Mouse (Mus musculus) right cerebral cortex, postnatal 4 days (tissue): ENCODE results near the gene Itga10.
"Not testable (repeated sequence)": the region's sequence is repeated elsewhere in the genome, so short reads cannot be mapped to it uniquely, and the experiment has no call there.

Experiments used
- DNase-seq: peaks from one replicate; pipeline ENCODE4 v3.0.0-alpha.2; 2022

The Itga10 gene

GRCm38 (mm10) chr3:96645018-96645649 lies at the start of gene Itga10:
TSS of gene Itga10 (plus strand) at chr3:96645584.
- DNase-seq: peak; percentile 45

GRCm38 (mm10) chr3:96595661-96596060 lies 49.7 kb upstream of the Itga10 start:
- no peak for DNase-seq

GRCm38 (mm10) chr3:96596228-96596707 lies 49.1 kb upstream of the Itga10 start, which contains the start of gene Ankrd34a:
TSS of gene Ankrd34a (plus strand) at chr3:96596636.
- peak; percentile 76 for DNase-seq

GRCm38 (mm10) chr3:96596855-96597254 lies 48.5 kb upstream of the Itga10 start:
- DNase-seq: peak; percentile 45

- DNase-seq: peak; percentile 52
Measured at GRCm38 (mm10) chr3:96597435-96597891, 47.9 kb upstream of the Itga10 start.

GRCm38 (mm10) chr3:96598156-96599068 lies 47.0 kb upstream of the Itga10 start:
- peak; percentile 63 for DNase-seq

GRCm38 (mm10) chr3:96599069-96599393 lies 46.4 kb upstream of the Itga10 start:
- DNase-seq: no peak

GRCm38 (mm10) chr3:96599411-96599810 lies 46.0 kb upstream of the Itga10 start:
- DNase-seq: no peak

- DNase-seq: peak; percentile 86
Measured at GRCm38 (mm10) chr3:96600639-96601250, 44.6 kb upstream of the Itga10 start, which contains the start of gene Lix1l. TSS of gene Lix1l (plus strand) at chr3:96601149.

GRCm38 (mm10) chr3:96601251-96601787 lies 44.1 kb upstream of the Itga10 start:
- DNase-seq: peak; percentile 67

- peak; percentile 35 for DNase-seq
Measured at GRCm38 (mm10) chr3:96601941-96602703, 43.3 kb upstream of the Itga10 start.

GRCm38 (mm10) chr3:96602704-96603084 lies 42.7 kb upstream of the Itga10 start:
- no peak for DNase-seq

GRCm38 (mm10) chr3:96603311-96603710 lies 42.1 kb upstream of the Itga10 start:
- DNase-seq: peak; percentile 16

- not testable (repeated sequence) for DNase-seq
Measured at GRCm38 (mm10) chr3:96606007-96606406, 39.4 kb upstream of the Itga10 start.

GRCm38 (mm10) chr3:96606618-96607017 lies 38.8 kb upstream of the Itga10 start:
- DNase-seq: no peak

GRCm38 (mm10) chr3:96617941-96618340 lies 27.4 kb upstream of the Itga10 start:
- no peak for DNase-seq

GRCm38 (mm10) chr3:96623201-96623600 lies 22.2 kb upstream of the Itga10 start:
- no peak for DNase-seq

GRCm38 (mm10) chr3:96629729-96630600 lies 15.4 kb upstream of the Itga10 start, which contains the start of gene Rbm8a:
TSS of gene Rbm8a (plus strand) at chr3:96629933.
- DNase-seq: peak; percentile 94

- DNase-seq: no peak
Measured at GRCm38 (mm10) chr3:96632058-96632457, 13.3 kb upstream of the Itga10 start.

- DNase-seq: no peak
Measured at GRCm38 (mm10) chr3:96634015-96634414, 11.4 kb upstream of the Itga10 start.
